Mouse (Mus musculus) neural tube, embryonic 11.5 days (tissue): Measurements from ENCODE around the gene Gm7075. TPM values are rescaled to one million over a fixed set of nuclear protein-coding genes. Genes with fewer than 3 reads are reported as not detected.
A peak's percentile ranks its signal among the peaks of the same experiment; 100 is the strongest.

Experiments used
- ATAC-seq: fragments of 200-750 bp; cut with Nextera tagmentation; 2 replicates; pipeline ENCODE4 v1.8.0; 2017; ENCODE audit warnings: moderate number of reproducible peaks, mild to moderate bottlenecking, moderate TSS enrichment, moderate library complexity; ENCODE audit not compliant: insufficient read depth, low FRiP score, low TSS enrichment
- DNase-seq: peaks from one replicate; pipeline ENCODE4 v3.0.0-alpha.2; 2015; ENCODE audit warnings: low spot score
- H3K27ac ChIP-seq: fragments of 300-500 bp; sonication (generic); 2 replicates; pipeline ENCODE4 v1.5.1; 2014; ENCODE audit warnings: low read depth, mild to moderate bottlenecking, low read length
- H3K27me3 ChIP-seq: fragments of 300-500 bp; sonication (generic); 2 replicates; pipeline ENCODE4 v1.6.1; 2014; ENCODE audit warnings: mild to moderate bottlenecking, low read length, mixed read lengths; ENCODE audit not compliant: control insufficient read depth, insufficient read depth
- H3K36me3 ChIP-seq: fragments of 300-500 bp; sonication (generic); 2 replicates; pipeline ENCODE4 v1.6.1; 2014; ENCODE audit warnings: mild to moderate bottlenecking, low read length, moderate library complexity, mixed read lengths; ENCODE audit not compliant: control insufficient read depth, insufficient read depth
- H3K4me1 ChIP-seq: fragments of 300-500 bp; sonication (generic); 2 replicates; pipeline ENCODE4 v1.6.1; 2014; ENCODE audit warnings: low read length, mixed read lengths; ENCODE audit not compliant: control insufficient read depth, insufficient read depth
- H3K4me2 ChIP-seq: fragments of 300-500 bp; sonication (generic); 2 replicates; pipeline ENCODE4 v1.6.1; 2014; ENCODE audit warnings: low read depth, mild to moderate bottlenecking, moderate library complexity
- H3K4me3 ChIP-seq: fragments of 300-500 bp; sonication (generic); 2 replicates; pipeline ENCODE4 v1.5.1; 2014; ENCODE audit warnings: low read depth, low read length
- H3K9ac ChIP-seq: fragments of 300-500 bp; sonication (generic); 2 replicates; pipeline ENCODE4 v1.6.1; 2014; ENCODE audit warnings: mild to moderate bottlenecking, low read length
- H3K9me3 ChIP-seq: fragments of 300-500 bp; sonication (generic); 2 replicates; pipeline ENCODE4 v1.6.1; 2016; ENCODE audit warnings: low read length; ENCODE audit not compliant: control insufficient read depth
- WGBS: fragments of 180-500 bp; shearing (Covaris S2); extraction: QIAGEN DNeasy Blood & Tissue Kit; methylation state at CpG from one replicate; pipeline ENCODE4 v1.1.7; 2014; 5-methylcytosine and 5-hydroxymethylcytosine counted together
- polyA plus RNA-seq: library from polyadenylated mRNA; unstranded; fragments of >200 nt; fragmentation: Nextera tagmentation; extraction: Ambion mirVana; gene quantifications from 2 replicates; pipeline ENCODE4 v1.2.1, GENCODE M21; 2014

The Gm7075 gene
- polyA plus RNA-seq, 1 experiment from 2014 or later: not detected

DNA sequence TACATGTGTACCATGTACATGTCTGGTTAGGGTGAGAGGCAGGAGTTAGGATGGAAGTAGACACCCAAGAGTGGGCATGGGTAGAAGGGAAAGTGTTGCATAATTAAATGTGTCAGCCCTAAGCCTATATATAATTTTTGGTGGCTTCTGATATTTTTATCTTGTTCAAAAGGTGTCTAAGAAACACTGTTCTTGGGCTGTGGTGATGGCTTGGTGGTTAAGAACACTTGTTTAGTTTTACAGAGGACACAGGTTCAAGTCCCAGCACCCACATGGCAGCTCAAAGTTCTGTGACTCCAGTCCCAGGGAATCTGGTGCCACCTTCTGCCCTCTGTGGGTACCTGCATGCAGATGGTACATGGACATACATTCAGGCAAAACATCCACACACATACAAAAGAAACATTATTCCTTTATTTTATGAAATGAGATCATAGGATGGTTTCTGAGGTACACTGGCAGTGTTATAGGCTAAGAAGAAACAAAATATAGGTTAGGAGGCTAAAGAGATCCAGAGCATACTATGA, 17.2 kb upstream of the Gm7075 start:
- Histone ChIP-seq H3K36me3 (no peaks in the 10 kb centered on the region), H3K4me3 (no peak overlapping the region), H3K4me1 (no peaks in the 10 kb centered on the region), H3K4me2 (no peak overlapping the region), H3K9me3 (no peaks in the 10 kb centered on the region), H3K27me3 (no peaks in the 10 kb centered on the region), H3K27ac (no peak overlapping the region), H3K9ac (no peak overlapping the region)
- DNase-seq (no peak), ATAC-seq (no peak)

- H3K36me3 ChIP-seq: no peaks in the 10 kb centered on the region
- H3K9me3 ChIP-seq: no peaks in the 10 kb centered on the region
- H3K27ac ChIP-seq: no peak overlapping the region
- H3K4me2 ChIP-seq: no peak overlapping the region
- DNase-seq (no peak), ATAC-seq (no peak)
- H3K9ac ChIP-seq: no peak overlapping the region
- 88% methylated on average over 2 of the region's 2 CpGs for WGBS
- H3K4me3 ChIP-seq: no peak overlapping the region
- no peaks in the 10 kb centered on the region for H3K4me1 ChIP-seq
- H3K27me3 ChIP-seq: no peaks in the 10 kb centered on the region
Observed at GRCm38 (mm10) chr10:63432887-63433286, 11.3 kb upstream of the Gm7075 start.

- H3K4me3 ChIP-seq: no peak overlapping the region
- H3K4me2 ChIP-seq: no peak overlapping the region
- WGBS: 91% methylated on average over 8 of the region's 8 CpGs
- DNase-seq (no peak), ATAC-seq (no peak)
- no peak overlapping the region for H3K27ac ChIP-seq
- H3K4me1 ChIP-seq: no peaks in the 10 kb centered on the region
- no peaks in the 10 kb centered on the region for H3K9me3 ChIP-seq
- no peak overlapping the region for H3K9ac ChIP-seq
- no peaks in the 10 kb centered on the region for H3K27me3 ChIP-seq
- no peaks in the 10 kb centered on the region for H3K36me3 ChIP-seq
Observed at GRCm38 (mm10) chr10:63432099-63432498, 10.5 kb upstream of the Gm7075 start.

- Histone ChIP-seq H3K9ac (no peak overlapping the region), H3K9me3 (no peaks in the 10 kb centered on the region), H3K27ac (no peak overlapping the region), H3K4me1 (no peaks in the 10 kb centered on the region), H3K4me3 (no peak overlapping the region), H3K36me3 (no peaks in the 10 kb centered on the region), H3K4me2 (no peak overlapping the region), H3K27me3 (no peaks in the 10 kb centered on the region)
- no peak for DNase-seq
- ATAC-seq: no peak
- WGBS: 89% methylated on average over 7 of the region's 7 CpGs
Observed at GRCm38 (mm10) chr10:63431221-63431736, 9.7 kb upstream of the Gm7075 start.

GRCm38 (mm10) chr10:63429785-63430305, 8.3 kb upstream of the Gm7075 start, which contains the start of gene Ctnna3:
Ctnna3 (plus strand) TSS chr10:63430098.
- H3K27me3 ChIP-seq: no peaks in the 10 kb centered on the region
- H3K4me3 ChIP-seq: peak within 1 kb of the TSS; percentile 77
- 0% methylated on average over 52 of the region's 55 CpGs for WGBS
- no peaks in the 10 kb centered on the region for H3K36me3 ChIP-seq
- H3K27ac ChIP-seq: peak within 1 kb of the TSS; percentile 64; the same call in 1 of the 2 replicates
- no peaks in the 10 kb centered on the region for H3K4me1 ChIP-seq
- peak; percentile 96 for ATAC-seq
- H3K9me3 ChIP-seq: no peaks in the 10 kb centered on the region
- H3K9ac ChIP-seq: peak within 1 kb of the TSS; percentile 76
- peak; percentile 94 for DNase-seq
- peak within 1 kb of the TSS; percentile 51 for H3K4me2 ChIP-seq

- peak overlapping the region; percentile 77 for H3K4me3 ChIP-seq
- peak; percentile 92 for ATAC-seq
- H3K4me1 ChIP-seq: no peaks in the 10 kb centered on the region
- no peaks in the 10 kb centered on the region for H3K36me3 ChIP-seq
- peak overlapping the region; percentile 51 for H3K4me2 ChIP-seq
- peak; percentile 99 for DNase-seq
- H3K9me3 ChIP-seq: no peaks in the 10 kb centered on the region
- H3K27ac ChIP-seq: peak overlapping the region; percentile 64; the same call in 1 of the 2 replicates
- WGBS: 0% methylated on average over 34 of the region's 34 CpGs
- H3K27me3 ChIP-seq: no peaks in the 10 kb centered on the region
- H3K9ac ChIP-seq: peak overlapping the region; percentile 76
Observed at GRCm38 (mm10) chr10:63429380-63429779, 7.8 kb upstream of the Gm7075 start.

DNA sequence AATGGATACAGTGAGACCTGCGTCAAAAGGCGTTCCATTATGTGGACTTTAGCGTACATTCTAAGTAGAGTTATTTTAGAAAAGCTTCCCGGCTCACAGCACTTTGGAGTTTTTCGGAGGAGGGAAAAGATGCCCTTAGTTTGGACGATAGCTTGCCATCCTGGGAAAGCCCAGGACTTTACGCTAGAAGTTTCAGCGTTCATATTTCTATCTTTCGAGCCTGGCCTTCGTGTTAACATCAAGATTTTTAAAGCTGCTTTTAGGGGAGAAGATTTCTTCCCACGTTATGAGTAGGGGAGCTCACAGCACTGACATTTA, 7.4 kb upstream of the Gm7075 start:
- H3K4me1 ChIP-seq: no peaks in the 10 kb centered on the region
- no peaks in the 10 kb centered on the region for H3K27me3 ChIP-seq
- H3K27ac ChIP-seq: no peak overlapping the region
- ATAC-seq (no peak), DNase-seq (no peak)
- peak overlapping the region; percentile 43 for H3K9ac ChIP-seq
- peak overlapping the region; percentile 77 for H3K4me3 ChIP-seq
- H3K9me3 ChIP-seq: no peaks in the 10 kb centered on the region
- WGBS: 4% methylated on average over 11 of the region's 11 CpGs
- peak overlapping the region; percentile 51 for H3K4me2 ChIP-seq
- no peaks in the 10 kb centered on the region for H3K36me3 ChIP-seq

DNA sequence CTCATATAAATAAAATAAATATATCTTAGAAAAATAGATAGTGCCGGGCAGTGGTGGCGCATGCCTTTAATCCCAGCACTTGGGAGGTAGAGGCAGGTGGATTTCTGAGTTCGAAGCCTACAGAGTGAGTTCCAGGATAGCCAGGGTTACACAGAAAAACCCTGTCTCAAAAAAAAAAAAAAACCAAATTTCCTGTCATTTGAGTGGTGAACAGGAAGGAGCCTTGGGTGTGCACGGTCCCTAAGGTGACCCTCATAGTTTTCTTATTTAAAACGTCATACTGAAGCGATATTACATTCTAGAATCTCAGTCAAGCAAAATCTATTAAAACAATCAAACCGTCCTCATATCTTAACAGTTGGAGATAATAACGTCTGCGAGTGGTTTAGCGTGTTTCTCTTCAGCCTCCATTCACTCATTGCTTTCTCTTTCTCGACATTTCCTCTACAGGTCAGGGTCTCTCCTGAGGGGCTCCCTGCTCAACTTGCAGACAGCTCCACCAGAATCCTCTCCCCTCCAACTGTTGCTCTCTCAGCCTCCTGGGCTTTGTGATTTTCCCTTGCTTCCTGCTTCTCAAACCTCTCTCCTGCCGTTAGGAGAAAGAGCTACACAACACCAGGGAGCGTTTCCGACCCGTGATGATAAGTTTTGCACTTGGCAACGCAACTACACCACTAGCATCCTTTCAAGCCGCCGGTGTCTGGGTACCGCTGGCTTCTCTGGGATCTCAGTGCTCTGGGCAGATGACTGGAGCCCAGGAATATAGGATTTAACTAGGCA, 6.8 kb upstream of the Gm7075 start:
- 27% methylated on average over 19 of the region's 19 CpGs for WGBS
- H3K9me3 ChIP-seq: no peaks in the 10 kb centered on the region
- peak overlapping the region; percentile 43 for H3K9ac ChIP-seq
- H3K4me2 ChIP-seq: peak overlapping the region; percentile 51
- no peaks in the 10 kb centered on the region for H3K27me3 ChIP-seq
- H3K4me3 ChIP-seq: peak overlapping the region; percentile 77
- DNase-seq: peak; percentile 46
- H3K36me3 ChIP-seq: no peaks in the 10 kb centered on the region
- no peaks in the 10 kb centered on the region for H3K4me1 ChIP-seq
- ATAC-seq: no peak
- no peak overlapping the region for H3K27ac ChIP-seq

DNA sequence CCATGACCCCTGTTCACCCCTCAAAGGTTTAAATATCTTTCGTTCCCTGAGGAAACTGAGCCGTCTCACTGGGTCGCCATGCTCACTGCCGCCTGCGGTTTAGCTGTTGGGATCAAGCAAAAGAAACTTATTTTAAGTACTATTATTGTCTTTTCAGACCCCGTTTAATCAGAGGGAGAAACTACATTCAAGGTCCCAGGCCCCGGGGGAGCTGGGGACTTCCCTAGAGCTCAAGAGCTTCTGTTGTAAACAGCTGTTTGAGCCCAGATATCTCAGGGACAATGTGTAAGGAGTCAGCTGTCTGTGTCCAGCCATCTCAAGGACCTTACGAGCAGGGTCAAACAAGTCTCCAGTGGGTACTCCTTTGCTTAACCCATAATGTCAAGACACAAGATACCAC, 5.6 kb upstream of the Gm7075 start:
- WGBS: 85% methylated on average over 8 of the region's 8 CpGs

More for the DNA sequence above, 5.6 kb upstream of the Gm7075 start:
- H3K4me2 ChIP-seq: no peak overlapping the region
- DNase-seq (no peak), ATAC-seq (no peak)
- no peaks in the 10 kb centered on the region for H3K36me3 ChIP-seq
- no peaks in the 10 kb centered on the region for H3K4me1 ChIP-seq
- H3K9ac ChIP-seq: no peak overlapping the region
- no peak overlapping the region for H3K4me3 ChIP-seq
- H3K27me3 ChIP-seq: no peaks in the 10 kb centered on the region
- H3K9me3 ChIP-seq: no peaks in the 10 kb centered on the region
- no peak overlapping the region for H3K27ac ChIP-seq
